Mouse (Mus musculus): ENCODE measurements around the gene Rhov. TPM values are rescaled to one million over a fixed set of nuclear protein-coding genes. Genes with fewer than 3 reads are reported as not detected.

The Rhov gene
- total and polyA plus RNA-seq, 3 experiments, result 0.17 TPM; not detected in 2

- Histone ChIP-seq H3K79me2 (replicated peaks; ENCODE audit: control insufficient read depth, extremely low read depth, insufficient read depth, poor library complexity, severe bottlenecking) (peaks cover 19% of the 10 kb centered on the region), H3K4me3 (replicated peaks in 1 of 3; ENCODE audit: low read depth in 2 of 3, low read length in 2 of 3, poor library complexity in 1 of 3) (no peak overlapping the region), H3K4me2 (ENCODE audit: insufficient read depth, low read depth, poor library complexity, severe bottlenecking) (no peak overlapping the region), H3K27me3 (replicated peaks) (no peaks in the 10 kb centered on the region), H3K36me3 (replicated peaks in 1 of 2; ENCODE audit: control insufficient read depth in 1 of 2, insufficient read depth in 1 of 2, low read length in 1 of 2) (peaks cover 62 to 81% of the 10 kb centered on the region in 2 experiments), H3K9ac (ENCODE audit: insufficient read depth, low read depth) (no peak overlapping the region), H3K9me3 (replicated peaks; ENCODE audit: low read length) (no peaks in the 10 kb centered on the region), H3K4me1 (ENCODE audit: control insufficient read depth in 1 of 2, insufficient read depth in 2 of 2) (peaks cover 4 to 28% of the 10 kb centered on the region in 2 experiments; a peak in 3 of 4 replicates), H3K27ac (ENCODE audit: insufficient read depth, low read depth) (no peak overlapping the region)
- no peak for TF ChIP-seq GABPA (IDR thresholded peaks at IDR 0.05; ENCODE audit: insufficient replicate concordance, low read depth, low read length)
- no peak for TF ChIP-seq EP300 (IDR thresholded peaks at IDR 0.05; ENCODE audit: low read length)
- TF ChIP-seq ZMIZ1 (IDR thresholded peaks at IDR 0.05; ENCODE audit: low read depth, low read length), result no peak
- TF ChIP-seq ELF1 (IDR thresholded peaks at IDR 0.05; ENCODE audit: low read depth, low read length), result no peak
- no peak for TF ChIP-seq E2F4 (IDR thresholded peaks at IDR 0.05; ENCODE audit: insufficient replicate concordance, low read depth, low read length)
- TF ChIP-seq RAD21 (IDR thresholded peaks at IDR 0.05; ENCODE audit: low read depth, low read length), result no peak
- no peak for TF ChIP-seq TBP (conservative IDR thresholded peaks at IDR 0.05; ENCODE audit: low read depth, low read length)
- TF ChIP-seq HCFC1 (IDR thresholded peaks at IDR 0.05; ENCODE audit: low read depth, low read length), result no peak
- no peak for TF ChIP-seq KAT2A (IDR thresholded peaks at IDR 0.05; ENCODE audit: insufficient replicate concordance, low read length)
- no peak for TF ChIP-seq RCOR1 (conservative IDR thresholded peaks at IDR 0.05; ENCODE audit: low read depth, low read length)
- TF ChIP-seq IRF4 (IDR thresholded peaks at IDR 0.05; ENCODE audit: low read depth, low read length), result no peak
- no peak for TF ChIP-seq POLR2AphosphoS2 (IDR thresholded peaks at IDR 0.05; ENCODE audit: low read depth, low read length)
- no peak for TF ChIP-seq NRF1 (IDR thresholded peaks at IDR 0.05; ENCODE audit: low read depth, low read length)
- TF ChIP-seq BHLHE40 (IDR thresholded peaks at IDR 0.05; ENCODE audit: low read depth, low read length), result no peak
- no peak for DNase-seq (ENCODE audit: extremely low read depth)
- dilution Hi-C loops (cut with MboI; ENCODE audit: extremely low pct_ligation_motif_present, extremely low pct_unique_long_range_greater_than_20kb, low sequenced_read_pairs), result no loop called here
- in situ Hi-C loops (cut with MboI; ENCODE audit: low pct_ligation_motif_present, low pct_unique_long_range_greater_than_20kb, low sequenced_read_pairs), result no loop called here
Measured at GRCm38 (mm10) chr2:119293311-119293710, 22.2 kb upstream of the Rhov start.

GRCm38 (mm10) chr2:119292852-119293251 lies 21.8 kb upstream of the Rhov start:
- H3K4me2 ChIP-seq (ENCODE audit: insufficient read depth, low read depth, poor library complexity, severe bottlenecking), result no peak overlapping the region
- H3K36me3 ChIP-seq (replicated peaks in 1 of 2; ENCODE audit: control insufficient read depth in 1 of 2, insufficient read depth in 1 of 2, low read length in 1 of 2), result peaks cover 60 to 76% of the 10 kb centered on the region in 2 experiments
- in situ Hi-C loops (cut with MboI; ENCODE audit: low pct_ligation_motif_present, low pct_unique_long_range_greater_than_20kb, low sequenced_read_pairs), result no loop called here
- no peaks in the 10 kb centered on the region for H3K9me3 ChIP-seq (replicated peaks; ENCODE audit: low read length)
- no peak for DNase-seq (ENCODE audit: extremely low read depth)
- no peaks in the 10 kb centered on the region for H3K27me3 ChIP-seq (replicated peaks)
- H3K9ac ChIP-seq (ENCODE audit: insufficient read depth, low read depth), result no peak overlapping the region
- H3K27ac ChIP-seq (ENCODE audit: insufficient read depth, low read depth), result no peak overlapping the region
- TF ChIP-seq MAZ (IDR thresholded peaks at IDR 0.05; ENCODE audit: low read depth, low read length), result no peak
- TF ChIP-seq JUND (conservative IDR thresholded peaks at IDR 0.05; ENCODE audit: low read depth, low read length), result no peak
- dilution Hi-C loops (cut with MboI; ENCODE audit: extremely low pct_ligation_motif_present, extremely low pct_unique_long_range_greater_than_20kb, low sequenced_read_pairs), result no loop called here
- H3K79me2 ChIP-seq (replicated peaks; ENCODE audit: control insufficient read depth, extremely low read depth, insufficient read depth, poor library complexity, severe bottlenecking), result peaks cover 19% of the 10 kb centered on the region
- H3K4me1 ChIP-seq (ENCODE audit: control insufficient read depth in 1 of 2, insufficient read depth in 2 of 2), result peaks cover 4 to 30% of the 10 kb centered on the region in 2 experiments; a peak in 3 of 4 replicates
- H3K4me3 ChIP-seq (replicated peaks in 1 of 3; ENCODE audit: low read depth in 2 of 3, low read length in 2 of 3, poor library complexity in 1 of 3), result no peak overlapping the region
